Mouse (Mus musculus) CH12.LX (cell line): ENCODE measurements around the gene Helz2. TPM values are rescaled to one million over a fixed set of nuclear protein-coding genes. Genes with fewer than 3 reads are reported as not detected.

Source experiments
- DNase-seq: peaks from one replicate; pipeline ENCODE4 v3.0.0-alpha.2; 2013; ENCODE audit errors: extremely low read depth
- H3K27ac ChIP-seq: 2 replicates; pipeline ENCODE4 v1.5.1; 2012; ENCODE audit warnings: low read depth, mild to moderate bottlenecking, control low read depth, moderate library complexity; ENCODE audit not compliant: insufficient read depth
- H3K27me3 ChIP-seq: replicated peaks from 2 replicates; pipeline ENCODE3; 2012; ENCODE audit warnings: inconsistent platforms
- H3K36me3 ChIP-seq, 2 experiments: replicated peaks in 1 of 2; 2 replicates each; pipeline versions ENCODE3 to v1.6.1; 2012; ENCODE audit warnings: inconsistent platforms in 1 of 2, low read length in 1 of 2, mild to moderate bottlenecking in 1 of 2, mixed read lengths in 1 of 2, moderate library complexity in 1 of 2; ENCODE audit not compliant: control insufficient read depth in 1 of 2, insufficient read depth in 1 of 2
- H3K4me1 ChIP-seq, 2 experiments: 2 replicates each; pipeline ENCODE4 v1.6.1; 2012; ENCODE audit warnings: inconsistent platforms in 1 of 2, moderate library complexity in 1 of 2; ENCODE audit not compliant: insufficient read depth in 2 of 2, control insufficient read depth in 1 of 2
- H3K4me2 ChIP-seq: 2 replicates; pipeline ENCODE4 v1.6.1; 2012; ENCODE audit warnings: low read depth, mild to moderate bottlenecking, control low read depth; ENCODE audit not compliant: poor library complexity, insufficient read depth, severe bottlenecking
- H3K4me3 ChIP-seq, 3 experiments: fragments of 150-350 bp in 1 of 3; sonication (generic) in 1 of 3; replicated peaks in 1 of 3; 2 replicates each; pipeline versions ENCODE3 to v1.5.1; 2011 to 2012; ENCODE audit warnings: low read depth in 2 of 3, low read length in 2 of 3, mild to moderate bottlenecking in 2 of 3, moderate library complexity in 2 of 3, control low read depth in 1 of 3, improper control_type of control experiment in 1 of 3, inconsistent platforms in 1 of 3, mixed read lengths in 1 of 3; ENCODE audit not compliant: poor library complexity in 1 of 3
- H3K79me2 ChIP-seq: replicated peaks from 2 replicates; pipeline ENCODE4 v1.6.1; 2012; ENCODE audit warnings: mild to moderate bottlenecking, moderate library complexity; ENCODE audit not compliant: control insufficient read depth, poor library complexity, insufficient read depth, severe bottlenecking; ENCODE audit errors: extremely low read depth
- H3K9ac ChIP-seq: 2 replicates; pipeline ENCODE4 v1.6.1; 2012; ENCODE audit warnings: low read depth, mild to moderate bottlenecking, control low read depth, moderate library complexity; ENCODE audit not compliant: insufficient read depth
- H3K9me3 ChIP-seq: replicated peaks from 2 replicates; pipeline ENCODE3; 2012; ENCODE audit warnings: low read length, inconsistent platforms, mixed read lengths
- BHLHE40 ChIP-seq: IDR thresholded peaks from 2 replicates; pipeline ENCODE4 v1.6.1; 2011; ENCODE audit warnings: mild to moderate bottlenecking, low read depth, low read length, improper control_type of control experiment
- CHD1 ChIP-seq: IDR thresholded peaks from 2 replicates; pipeline ENCODE4 v1.6.1; 2012; ENCODE audit warnings: low read depth, low read length, improper control_type of control experiment, inconsistent platforms
- CHD2 ChIP-seq: IDR thresholded peaks from 2 replicates; pipeline ENCODE4 v1.6.1; 2011; ENCODE audit warnings: low read length, improper control_type of control experiment
- CTCF ChIP-seq, 2 experiments: IDR thresholded peaks in 1 of 2; conservative IDR thresholded peaks in 1 of 2; 2 replicates each; pipeline ENCODE4 v1.5.1; 2011 to 2012; ENCODE audit warnings: low read depth in 2 of 2, low read length in 2 of 2, improper control_type of control experiment in 1 of 2, inconsistent platforms in 1 of 2, mild to moderate bottlenecking in 1 of 2, moderate library complexity in 1 of 2
- E2F4 ChIP-seq: IDR thresholded peaks from 2 replicates; pipeline ENCODE4 v1.6.1; 2011; ENCODE audit warnings: low read depth, low read length, improper control_type of control experiment; ENCODE audit not compliant: insufficient replicate concordance
- ETS1 ChIP-seq: conservative IDR thresholded peaks from 2 replicates; pipeline ENCODE4 v1.6.1; 2012; ENCODE audit warnings: low read depth, mild to moderate bottlenecking, inconsistent platforms, low read length, improper control_type of control experiment, moderate library complexity
- JUN ChIP-seq: IDR thresholded peaks from 2 replicates; pipeline ENCODE4 v1.6.1; 2011; ENCODE audit warnings: low read depth, mild to moderate bottlenecking, low read length, improper control_type of control experiment, moderate library complexity; ENCODE audit not compliant: insufficient read depth
- MAFK ChIP-seq: IDR thresholded peaks from 2 replicates; pipeline ENCODE4 v1.6.1; 2011; ENCODE audit warnings: low read length, improper control_type of control experiment; ENCODE audit not compliant: insufficient replicate concordance
- MAX ChIP-seq: IDR thresholded peaks from 2 replicates; pipeline ENCODE4 v1.6.1; 2011; ENCODE audit warnings: low read length, improper control_type of control experiment
- MAZ ChIP-seq: IDR thresholded peaks from 2 replicates; pipeline ENCODE4 v1.6.1; 2012; ENCODE audit warnings: low read depth, mild to moderate bottlenecking, inconsistent platforms, low read length, improper control_type of control experiment, moderate library complexity
- MEF2A ChIP-seq: IDR thresholded peaks from 2 replicates; pipeline ENCODE4 v1.6.1; 2014; ENCODE audit warnings: low read depth, mild to moderate bottlenecking, inconsistent platforms, low read length, improper control_type of control experiment, borderline replicate concordance
- POLR2A ChIP-seq: IDR thresholded peaks from 2 replicates; pipeline ENCODE4 v1.6.1; 2011; ENCODE audit warnings: low read depth, mild to moderate bottlenecking, improper control_type of control experiment, low read length
- SIN3A ChIP-seq: IDR thresholded peaks from 2 replicates; pipeline ENCODE4 v1.6.1; 2012; ENCODE audit warnings: low read length, improper control_type of control experiment, inconsistent platforms
- SMC3 ChIP-seq: IDR thresholded peaks from 2 replicates; pipeline ENCODE4 v1.6.1; 2011; ENCODE audit warnings: low read depth, low read length, improper control_type of control experiment
- TCF12 ChIP-seq: IDR thresholded peaks from 2 replicates; pipeline ENCODE4 v1.6.1; 2014; ENCODE audit warnings: low read depth, mild to moderate bottlenecking, inconsistent platforms, low read length, improper control_type of control experiment
- ZKSCAN1 ChIP-seq: IDR thresholded peaks from 2 replicates; pipeline ENCODE4 v1.6.1; 2012; ENCODE audit warnings: low read depth, inconsistent platforms, low read length, improper control_type of control experiment, borderline replicate concordance
- ZMIZ1 ChIP-seq: IDR thresholded peaks from 2 replicates; pipeline ENCODE4 v1.6.1; 2012; ENCODE audit warnings: low read depth, mild to moderate bottlenecking, inconsistent platforms, low read length, improper control_type of control experiment
- dilution Hi-C: fragments of 300-500 bp; cut with MboI; formaldehyde crosslinking; loops from 2 replicates; pipeline ENCODE4 v1.14.3; 2020; ENCODE audit warnings: low sequenced_read_pairs; ENCODE audit not compliant: extremely low pct_unique_long_range_greater_than_20kb, extremely low pct_ligation_motif_present
- in situ Hi-C: fragments of 300-500 bp; cut with MboI; formaldehyde crosslinking; loops from 3 replicates; pipeline ENCODE4 v1.14.3; 2019; ENCODE audit warnings: low sequenced_read_pairs, low pct_ligation_motif_present, low pct_unique_long_range_greater_than_20kb, mixed read lengths
- polyA plus RNA-seq: library from polyadenylated mRNA; unstranded; fragments of >175 nt; gene quantifications from 2 replicates; pipeline ENCODE4 v1.2.1, GENCODE M21; 2012; ENCODE audit warnings: low read depth; ENCODE audit not compliant: insufficient read length
- total RNA-seq, 2 experiments: library from RNA; depleted of rRNA; stranded (reverse); fragments of 300-350 nt in 1 of 2; fragments of >200 nt in 1 of 2; gene quantifications; 2 replicates each; pipeline ENCODE4 v1.2.3; 2012 to 2014

Helz2 gene
- total and polyA plus RNA-seq, 3 experiments = 5.6 to 18.3 (median 18.0) TPM

GRCm38 (mm10) chr2:181202422-181202821 lies 39.4 kb downstream of the Helz2 start, which contains the start of gene Ptk6:
Gene Ptk6, minus strand, starts transcription at chr2:181202789.
- dilution Hi-C loops = no loop called here
- in situ Hi-C loops = no loop called here

GRCm38 (mm10) chr2:181201606-181202005 lies 40.2 kb downstream of the Helz2 start:
- no peaks in the 10 kb centered on the region for H3K36me3 ChIP-seq
- no peak overlapping the region for H3K9ac ChIP-seq
- H3K4me3 ChIP-seq = no peak overlapping the region
- DNase-seq = no peak
- in situ Hi-C loops = no loop called here
- no peaks in the 10 kb centered on the region for H3K79me2 ChIP-seq
- no peak overlapping the region for H3K27ac ChIP-seq
- H3K27me3 ChIP-seq = no peaks in the 10 kb centered on the region
- no peak for TF ChIP-seq TCF12
- TF ChIP-seq CHD2 = no peak
- no peak for TF ChIP-seq MAFK
- no peak for TF ChIP-seq SIN3A
- no peak for TF ChIP-seq POLR2A
- no peak for TF ChIP-seq MAX
- TF ChIP-seq MAZ = no peak
- no peak for TF ChIP-seq SMC3
- no peak for TF ChIP-seq JUN
- no peak for TF ChIP-seq E2F4
- TF ChIP-seq CHD1 = no peak
- no peak for TF ChIP-seq BHLHE40
- TF ChIP-seq ZKSCAN1 = no peak
- H3K4me1 ChIP-seq = peaks cover 8 to 9% of the 10 kb centered on the region in 2 experiments; a peak in 3 of 4 replicates
- H3K9me3 ChIP-seq = no peaks in the 10 kb centered on the region
- dilution Hi-C loops = no loop called here
- no peak overlapping the region for H3K4me2 ChIP-seq

More at GRCm38 (mm10) chr2:181202422-181202821, 39.4 kb downstream of the Helz2 start, which contains the start of gene Ptk6:
- no peaks in the 10 kb centered on the region for H3K9me3 ChIP-seq
- H3K36me3 ChIP-seq = no peaks in the 10 kb centered on the region
- no peak for DNase-seq
- no peak within 1 kb of the TSS for H3K4me3 ChIP-seq
- H3K79me2 ChIP-seq = no peaks in the 10 kb centered on the region
- H3K9ac ChIP-seq = no peak within 1 kb of the TSS
- TF ChIP-seq BHLHE40 (no peak), CTCF (conservative IDR thresholded peaks at IDR 0.05 in 1 of 2, IDR thresholded peaks at IDR 0.05 in 1 of 2; ENCODE audit: low read depth in 2 of 2, low read length in 2 of 2) (no peak), CHD1 (no peak), SMC3 (no peak), JUN (no peak), POLR2A (no peak), CHD2 (no peak), ETS1 (no peak), MAZ (no peak), MEF2A (no peak), ZMIZ1 (no peak), TCF12 (no peak)
- H3K27ac ChIP-seq = no peak within 1 kb of the TSS
- H3K4me2 ChIP-seq = no peak within 1 kb of the TSS
- H3K4me1 ChIP-seq = peaks cover 8 to 9% of the 10 kb centered on the region in 2 experiments; a peak in 3 of 4 replicates
- no peaks in the 10 kb centered on the region for H3K27me3 ChIP-seq
